Mouse (Mus musculus) lung, postnatal 0 days (tissue): ENCODE data around the gene Gm11492. TPM values are rescaled to one million over a fixed set of nuclear protein-coding genes. Genes with fewer than 3 reads are reported as not detected.

Experiments used
- ATAC-seq: fragments of 200-750 bp; cut with Nextera tagmentation; 2 replicates; pipeline ENCODE4 v1.8.0; 2017; ENCODE audit warnings: moderate library complexity
- DNase-seq: peaks from one replicate; pipeline ENCODE4 v3.0.0-alpha.2; 2016; ENCODE audit warnings: low spot score
- H3K27ac ChIP-seq: fragments of 300-500 bp; sonication (generic); 2 replicates; pipeline ENCODE4 v1.5.1; 2014; ENCODE audit warnings: antibody characterized with exemption, mild to moderate bottlenecking, low read length, mixed read lengths
- H3K27me3 ChIP-seq: fragments of 300-500 bp; sonication (generic); replicated peaks from 2 replicates; pipeline ENCODE4 v1.6.1; 2014; ENCODE audit warnings: low read length, mixed read lengths; ENCODE audit not compliant: insufficient read depth
- H3K36me3 ChIP-seq: fragments of 300-500 bp; sonication (generic); 2 replicates; pipeline ENCODE4 v1.6.1; 2014; ENCODE audit warnings: low read length, mixed read lengths; ENCODE audit not compliant: insufficient read depth
- H3K4me1 ChIP-seq: fragments of 300-500 bp; sonication (generic); 2 replicates; pipeline ENCODE4 v1.6.1; 2014; ENCODE audit warnings: antibody characterized with exemption, low read depth, low read length, mixed read lengths; ENCODE audit not compliant: insufficient read depth
- H3K4me2 ChIP-seq: fragments of 300-500 bp; sonication (generic); replicated peaks from 2 replicates; pipeline ENCODE4 v1.6.1; 2014; ENCODE audit warnings: low read depth, mild to moderate bottlenecking, low read length, moderate library complexity, mixed read lengths
- H3K4me3 ChIP-seq: fragments of 300-500 bp; sonication (generic); 2 replicates; pipeline ENCODE4 v1.5.1; 2014; ENCODE audit warnings: low read depth, low read length
- H3K9ac ChIP-seq: fragments of 300-500 bp; sonication (generic); replicated peaks from 2 replicates; pipeline ENCODE4 v1.6.1; 2014; ENCODE audit warnings: low read depth, mild to moderate bottlenecking
- H3K9me3 ChIP-seq: fragments of 300-500 bp; sonication (generic); 2 replicates; pipeline ENCODE4 v1.6.1; 2016; ENCODE audit warnings: low read length, mixed read lengths
- CTCF ChIP-seq: IDR thresholded peaks from 2 replicates; pipeline ENCODE4 v1.5.1; 2016; ENCODE audit warnings: antibody characterized with exemption, mild to moderate bottlenecking
- EP300 ChIP-seq: IDR thresholded peaks from 2 replicates; pipeline ENCODE4 v1.6.1; 2016; ENCODE audit warnings: antibody characterized with exemption, mild to moderate bottlenecking, control low read depth
- WGBS: fragments of 180-500 bp; shearing (Covaris S2); extraction: QIAGEN DNeasy Blood & Tissue Kit; methylation state at CpG from one replicate; pipeline ENCODE4 v1.1.7; 2014; 5-methylcytosine and 5-hydroxymethylcytosine counted together
- polyA plus RNA-seq: library from polyadenylated mRNA; unstranded; fragments of >200 nt; fragmentation: Nextera tagmentation; extraction: Ambion mirVana; gene quantifications from 2 replicates; pipeline ENCODE4 v1.2.1, GENCODE M21; 2015

The Gm11492 gene
- polyA plus RNA-seq, 1 experiment from 2014 or later, result not detected

DNA sequence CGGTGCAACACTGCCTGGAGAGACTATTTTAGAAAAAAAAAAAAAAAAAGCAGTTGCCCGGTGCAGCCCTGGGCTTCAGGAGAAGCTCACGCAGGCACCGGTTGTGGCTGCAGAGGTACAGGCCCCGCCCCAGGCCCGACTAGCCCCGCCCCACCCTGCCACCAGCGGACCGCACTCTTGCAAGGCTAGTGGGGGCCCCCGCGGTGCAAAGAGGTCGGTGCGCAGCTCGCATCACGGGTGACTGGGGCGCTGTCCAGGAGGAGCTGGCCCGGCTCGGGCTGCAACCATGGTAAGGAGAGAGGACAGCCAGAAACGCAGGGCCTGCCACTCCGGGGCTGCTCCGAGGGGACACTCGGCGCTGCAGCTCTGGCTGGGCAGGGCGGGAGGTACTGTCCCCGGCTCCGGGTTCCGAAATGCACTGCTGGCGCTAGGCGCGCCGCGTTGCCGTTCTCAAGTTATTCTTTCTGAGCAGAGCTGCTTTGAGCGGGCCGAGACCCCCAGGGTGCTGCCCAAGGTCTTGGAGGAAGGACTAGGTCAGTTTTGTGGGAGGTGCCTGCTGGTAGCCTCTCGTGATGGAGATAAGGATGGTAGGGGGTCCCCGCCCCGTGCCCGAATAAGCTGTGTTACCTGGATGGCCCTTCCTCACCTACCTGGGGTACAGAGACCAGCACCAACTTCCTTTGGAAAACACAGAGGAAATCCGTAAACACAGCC, 12.0 kb downstream of the Gm11492 start:
- TF ChIP-seq EP300 (no peak), CTCF (no peak)
- H3K4me1 ChIP-seq, result peaks cover 13% of the 10 kb centered on the region; the same call in 1 of the 2 replicates
- DNase-seq (peak; percentile 71), ATAC-seq (peak; percentile 54)
- H3K9me3 ChIP-seq, result no peaks in the 10 kb centered on the region
- peak overlapping the region; percentile 62 for H3K4me3 ChIP-seq
- no peaks in the 10 kb centered on the region for H3K27me3 ChIP-seq
- H3K4me2 ChIP-seq, result peak overlapping the region; percentile 76
- H3K36me3 ChIP-seq, result no peaks in the 10 kb centered on the region
- peak overlapping the region; percentile 93 for H3K27ac ChIP-seq
- H3K9ac ChIP-seq, result peak overlapping the region; percentile 50
- under 1% methylated on average over 38 of the region's 40 CpGs for WGBS

DNA sequence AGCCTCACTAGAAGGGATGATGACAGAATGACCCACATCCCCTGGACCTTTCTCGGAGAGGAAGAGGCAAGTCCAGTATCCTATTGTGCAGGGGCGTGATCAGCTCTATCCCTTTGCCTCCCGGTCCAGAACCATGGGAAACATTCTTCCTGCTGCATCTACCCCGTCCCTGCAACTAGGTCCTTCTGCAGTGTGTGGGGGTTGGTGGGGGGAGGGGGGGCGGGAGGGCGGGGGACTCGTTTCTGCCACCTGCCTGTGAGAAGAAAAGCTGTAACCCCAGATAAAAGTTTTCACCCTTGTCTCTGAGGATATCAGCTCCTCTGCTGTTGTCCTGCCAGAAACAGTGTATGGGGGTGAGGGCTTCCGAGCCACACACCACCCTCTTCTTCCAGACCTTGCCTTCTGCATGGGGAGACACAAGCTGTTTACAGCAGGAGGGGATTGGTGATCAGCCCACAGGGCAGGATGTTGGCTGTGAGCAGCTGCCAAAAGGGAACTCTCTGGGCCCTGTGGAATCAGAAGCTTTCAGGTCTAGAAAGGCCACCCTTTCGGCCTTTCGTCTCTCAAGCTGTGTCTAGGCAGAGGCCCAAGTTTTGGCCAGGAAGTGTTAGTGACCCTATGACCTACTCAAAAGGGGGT, 12.6 kb downstream of the Gm11492 start:
- WGBS, result 7% methylated on average over 10 of the region's 10 CpGs

DNA sequence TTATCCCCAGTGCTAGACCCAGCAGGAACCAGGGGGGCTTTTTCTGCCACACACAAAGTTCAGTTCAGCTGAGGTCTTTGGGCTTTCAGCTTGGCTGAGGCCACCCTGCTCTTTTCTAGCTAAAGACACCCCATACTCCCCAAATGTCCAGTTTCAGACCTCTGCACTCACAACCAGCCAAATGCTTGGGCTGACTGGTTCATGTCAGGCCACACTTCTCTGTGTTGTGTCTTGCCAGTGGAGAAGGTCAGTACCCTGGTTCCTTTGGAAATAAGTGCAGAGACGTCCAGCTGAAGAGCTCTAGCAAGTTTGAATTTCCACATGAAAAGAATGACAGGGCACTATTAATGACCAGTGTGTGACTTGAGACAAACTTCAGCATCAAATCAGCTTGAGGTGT, 13.3 kb downstream of the Gm11492 start:
- no peaks in the 10 kb centered on the region for H3K36me3 ChIP-seq
- H3K27me3 ChIP-seq, result no peaks in the 10 kb centered on the region
- 58% methylated on average over 1 of the region's 1 CpGs for WGBS
- H3K27ac ChIP-seq, result peak overlapping the region; percentile 93
- H3K4me3 ChIP-seq, result peak overlapping the region; percentile 62
- DNase-seq (peak; percentile 90), ATAC-seq (peak; percentile 76)
- H3K4me1 ChIP-seq, result peaks cover 16% of the 10 kb centered on the region; the same call in 1 of the 2 replicates
- peak overlapping the region; percentile 76 for H3K4me2 ChIP-seq
- peak overlapping the region; percentile 23; the same call in 1 of the 2 replicates for H3K9ac ChIP-seq
- TF ChIP-seq EP300, result peak; percentile 62
- no peak for TF ChIP-seq CTCF
- no peaks in the 10 kb centered on the region for H3K9me3 ChIP-seq

More for the DNA sequence above, 12.6 kb downstream of the Gm11492 start:
- H3K9me3 ChIP-seq, result no peaks in the 10 kb centered on the region
- no peak for TF ChIP-seq CTCF
- no peak for TF ChIP-seq EP300
- H3K27ac ChIP-seq, result peak overlapping the region; percentile 93
- no peaks in the 10 kb centered on the region for H3K27me3 ChIP-seq
- H3K4me1 ChIP-seq, result peaks cover 15% of the 10 kb centered on the region; the same call in 1 of the 2 replicates
- DNase-seq, result peak; percentile 66
- H3K9ac ChIP-seq, result peak overlapping the region; percentile 50; the same call in 1 of the 2 replicates
- H3K4me2 ChIP-seq, result peak overlapping the region; percentile 76
- H3K36me3 ChIP-seq, result no peaks in the 10 kb centered on the region
- peak overlapping the region; percentile 62 for H3K4me3 ChIP-seq
- ATAC-seq, result peak; percentile 59

DNA sequence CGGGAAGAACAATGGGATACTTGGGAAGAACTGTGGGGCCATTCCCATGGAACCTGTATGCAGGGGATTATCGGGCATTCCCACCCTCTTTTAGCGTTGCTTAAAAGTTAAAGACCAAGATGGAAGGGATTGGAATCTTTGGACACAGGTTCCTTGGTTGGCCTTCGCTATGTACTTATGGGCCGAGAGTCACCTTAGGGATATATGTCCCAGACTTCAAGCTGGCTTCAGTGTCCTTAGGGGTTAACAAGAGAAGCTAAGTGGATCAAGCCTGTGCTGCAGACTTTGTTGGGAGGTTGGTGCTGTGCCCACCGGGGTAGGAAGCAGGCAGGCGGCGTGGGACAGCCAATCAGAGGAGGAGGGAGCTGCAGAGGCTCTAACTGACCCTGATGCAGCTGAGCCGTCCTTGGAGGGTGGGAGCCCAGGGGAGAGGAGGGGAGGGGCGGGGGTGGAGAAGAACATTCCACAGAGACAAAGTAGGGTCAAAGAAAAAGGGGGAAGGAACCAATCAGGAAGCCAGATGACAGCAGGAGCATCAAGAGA, 14.2 kb downstream of the Gm11492 start:
- Histone ChIP-seq H3K9me3 (no peaks in the 10 kb centered on the region), H3K36me3 (no peaks in the 10 kb centered on the region), H3K9ac (0 out of 2 replicates have a peak overlapping the region, but pooled peaks have one; percentile 1), H3K4me1 (peaks cover 20% of the 10 kb centered on the region; the same call in 1 of the 2 replicates), H3K27ac (peak overlapping the region; percentile 86), H3K4me2 (peak overlapping the region; percentile 41), H3K27me3 (no peaks in the 10 kb centered on the region), H3K4me3 (no peak overlapping the region)
- DNase-seq (peak; percentile 19), ATAC-seq (no peak)
- no peak for TF ChIP-seq CTCF
- no peak for TF ChIP-seq EP300
- 58% methylated on average over 9 of the region's 10 CpGs for WGBS

DNA sequence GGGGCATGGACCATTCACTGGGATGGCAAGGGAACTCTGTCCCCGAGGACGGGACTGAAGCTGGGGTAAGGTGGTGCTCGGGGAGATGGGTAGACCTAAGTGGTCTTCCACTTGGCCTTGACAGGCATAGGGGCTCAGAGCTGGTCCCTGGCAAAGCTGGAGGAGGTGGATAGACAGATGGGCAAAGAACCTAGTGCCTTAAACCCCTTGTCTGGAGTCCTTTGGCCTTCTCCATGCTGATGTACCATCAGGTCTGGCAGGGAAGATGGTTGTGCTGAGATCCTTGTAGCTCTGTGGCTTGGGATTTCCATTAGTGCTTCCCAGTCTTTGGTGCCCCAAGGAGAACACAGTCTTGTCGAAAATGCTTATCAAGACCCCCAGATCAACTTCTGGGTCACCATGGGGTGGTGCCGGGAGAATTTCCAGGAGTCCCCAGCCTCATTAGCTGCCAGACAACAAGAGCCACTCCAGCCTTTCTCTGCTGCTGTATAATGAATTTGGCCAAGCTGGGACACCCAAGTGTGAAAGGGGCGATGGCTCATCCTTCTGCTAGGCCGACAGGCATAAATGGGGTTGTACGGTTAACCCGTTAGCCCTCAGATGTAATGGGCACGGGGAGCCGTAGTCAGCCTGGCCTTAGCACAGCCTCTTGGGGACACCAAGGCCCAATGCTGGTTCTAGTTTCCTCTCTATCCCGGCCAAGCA, 14.9 kb downstream of the Gm11492 start:
- Histone ChIP-seq H3K9me3 (no peaks in the 10 kb centered on the region), H3K4me3 (no peak overlapping the region), H3K9ac (no peak overlapping the region), H3K36me3 (no peaks in the 10 kb centered on the region), H3K4me1 (peaks cover 20% of the 10 kb centered on the region; the same call in 1 of the 2 replicates), H3K4me2 (peak overlapping the region; percentile 41), H3K27ac (peak overlapping the region; percentile 86; the same call in 1 of the 2 replicates), H3K27me3 (no peaks in the 10 kb centered on the region)
- ATAC-seq (no peak), DNase-seq (no peak)
- WGBS, result 80% methylated on average over 12 of the region's 12 CpGs
- TF ChIP-seq CTCF, result no peak
- TF ChIP-seq EP300, result no peak
